Mouse (Mus musculus): Measurements from ENCODE around the gene Nup85.

GRCm38 (mm10) chr11:115626824-115627616 lies 62.8 kb downstream of the Nup85 start:
- TF ChIP-seq CTCF (conservative IDR thresholded peaks at IDR 0.05; ENCODE audit: low read length) (no peak), POU5F1 (IDR thresholded peaks at IDR 0.05; ENCODE audit: borderline replicate concordance, low read length) (no peak), NANOG (IDR thresholded peaks at IDR 0.05; ENCODE audit: borderline replicate concordance, low read length) (no peak)
